Mouse (Mus musculus): ENCODE data around the gene Lgmn.

DNA sequence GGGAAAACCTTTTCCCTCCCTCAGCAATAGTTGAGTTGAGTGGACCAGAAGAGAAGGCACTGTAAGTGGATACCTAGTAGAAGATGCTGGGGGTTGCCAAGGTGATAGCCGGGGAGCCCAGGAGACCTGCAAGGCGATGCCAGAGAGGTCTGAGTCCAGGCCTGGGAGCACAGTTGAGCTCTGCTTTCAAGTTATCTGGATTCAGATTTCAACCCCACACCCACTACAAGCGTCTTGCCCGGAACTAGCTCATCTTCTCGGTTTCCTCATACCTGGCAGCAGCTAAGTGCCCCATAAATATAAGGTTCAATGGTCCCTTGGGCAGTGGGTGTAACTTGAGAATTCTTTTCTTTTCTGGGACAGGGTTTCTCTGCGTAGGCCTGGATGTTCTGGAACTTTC lies 1.5 kb upstream of the Lgmn start:
- TF ChIP-seq CTCF (IDR thresholded peaks at IDR 0.05; ENCODE audit: extremely low read depth, insufficient read depth, low read length) (no peak), POLR2A (IDR thresholded peaks at IDR 0.05; ENCODE audit: extremely low read depth, insufficient read depth, low read length) (no peak)

Data from cortical plate, adult 2 months (tissue).